Mouse (Mus musculus) layer of hippocampus, adult 8-10 months (tissue): ENCODE measurements around the gene St6gal2. TPM values are rescaled to one million over a fixed set of nuclear protein-coding genes. Genes with fewer than 3 reads are reported as not detected.

Source experiments
- DNase-seq, 2 experiments: peaks; one replicate each; pipeline ENCODE4 v3.0.0; 2022; ENCODE audit warnings: low spot score in 2 of 2
- total RNA-seq, 4 experiments: library from RNA; stranded (reverse); gene quantifications; 2 replicates each; pipeline ENCODE4 v1.2.4; 2022

St6gal2 gene
- 10 to 100 TPM; 12.3 to 17.8 (median 12.9) TPM for total RNA-seq

GRCm38 (mm10) chr17:55445250-55446184 lies at the start of gene St6gal2:
Gene St6gal2, plus strand, starts transcription at chr17:55445382.
- peak; percentile 38 to 64 for DNase-seq

DNA sequence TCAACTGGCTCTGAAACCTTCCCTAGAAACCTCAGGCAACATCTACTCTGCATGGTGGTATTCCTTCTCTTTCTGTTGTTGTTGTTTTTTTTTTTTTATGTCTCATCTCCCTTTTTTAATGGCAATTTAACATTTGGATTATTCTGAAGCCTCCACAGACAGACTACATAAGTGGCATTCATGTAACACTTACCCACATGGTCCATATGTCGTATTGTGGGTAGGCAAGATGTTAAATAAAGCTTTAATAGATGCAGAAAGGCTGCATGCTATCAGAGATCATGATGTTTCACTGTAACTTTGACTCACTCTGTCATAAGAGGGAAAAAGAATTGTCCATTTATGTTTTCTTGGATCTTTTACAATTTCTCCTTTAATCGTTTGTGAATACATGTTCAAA lies 39.1 kb upstream of the St6gal2 start:
- DNase-seq = no peak

- no peak for DNase-seq
Measured at GRCm38 (mm10) chr17:55416519-55416918, 28.7 kb upstream of the St6gal2 start.

DNA sequence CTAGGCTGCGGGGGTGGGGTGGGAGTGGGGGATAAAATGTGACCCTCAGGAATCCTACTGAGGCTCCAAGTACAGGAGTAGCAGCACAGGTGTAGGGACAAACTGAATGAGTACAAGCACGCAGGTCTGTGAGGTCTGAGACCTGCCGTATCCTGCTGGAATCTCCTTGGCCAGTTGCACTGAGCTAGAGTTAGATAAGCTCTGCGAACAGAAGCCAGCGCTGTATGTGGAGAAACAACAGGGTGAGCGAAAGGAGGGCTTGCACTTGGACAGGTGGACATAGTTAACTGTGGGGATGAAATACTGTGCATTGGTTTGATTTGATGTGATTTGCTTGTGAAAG lies 974 bp downstream of the St6gal2 start:
- no peak for DNase-seq

DNA sequence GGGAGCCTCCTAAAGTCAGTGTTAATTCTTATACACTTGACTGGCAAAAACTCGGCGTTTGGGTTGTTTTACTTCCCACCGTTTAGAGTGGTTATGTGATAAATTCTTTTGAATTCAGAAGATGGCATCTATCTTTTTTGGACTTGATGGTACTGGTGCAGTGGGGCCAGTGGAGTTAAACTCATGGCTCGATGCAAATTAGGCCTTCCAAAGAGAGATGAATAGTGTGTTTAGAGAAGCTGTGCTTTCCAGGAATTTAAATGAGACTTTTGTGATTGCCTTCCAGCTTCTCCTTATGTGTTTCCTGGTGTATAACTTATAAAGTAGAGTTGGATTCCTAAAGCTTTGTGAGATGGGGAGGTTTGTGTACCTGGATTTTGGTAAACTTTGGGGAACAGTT lies 1.5 kb downstream of the St6gal2 start:
- no peak for DNase-seq

GRCm38 (mm10) chr17:55450943-55451342 lies 5.8 kb downstream of the St6gal2 start:
- no peak for DNase-seq

DNA sequence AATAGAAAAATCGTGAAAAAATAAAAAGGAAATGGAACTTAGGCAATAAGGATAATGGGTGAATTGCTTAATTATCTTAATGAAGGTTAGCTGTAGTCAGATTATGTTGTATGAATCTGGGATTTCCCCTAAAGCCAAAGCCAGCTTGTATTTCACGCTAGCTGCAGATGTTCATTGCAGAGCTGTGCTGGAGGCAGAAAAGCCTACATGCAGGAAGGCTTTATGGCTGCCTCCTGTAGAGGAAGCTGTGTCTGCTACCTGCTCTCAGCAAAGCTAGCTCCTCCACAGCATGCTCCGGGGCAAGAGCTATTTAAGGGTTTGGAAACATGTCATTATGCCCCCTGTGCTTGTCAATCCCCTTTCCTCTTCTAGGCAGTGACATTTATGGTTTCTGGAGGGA lies 9.3 kb downstream of the St6gal2 start:
- no peak for DNase-seq

- no peak for DNase-seq
Measured at GRCm38 (mm10) chr17:55460187-55460586, 15.0 kb downstream of the St6gal2 start.

- DNase-seq = no peak
Measured at GRCm38 (mm10) chr17:55467579-55467978, 22.4 kb downstream of the St6gal2 start.

DNA sequence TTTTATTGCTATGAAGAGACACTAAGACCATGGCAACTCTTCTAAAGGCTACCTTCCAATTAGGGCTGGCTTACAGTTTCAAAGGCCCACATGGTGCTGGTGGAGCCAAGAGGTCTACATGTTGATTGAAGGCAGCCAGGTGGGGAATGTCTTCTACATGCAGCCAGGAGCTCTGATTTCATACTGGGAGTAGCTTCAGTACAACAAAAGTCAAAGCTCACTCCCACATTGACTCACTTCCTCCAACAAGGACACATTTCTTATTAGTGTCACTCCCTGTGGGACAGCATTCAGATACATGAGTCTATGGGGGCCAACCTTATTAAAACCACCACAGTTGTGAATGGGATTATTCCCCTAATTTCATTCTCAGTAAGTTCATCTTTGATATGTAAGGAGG lies 23.8 kb downstream of the St6gal2 start:
- DNase-seq = no peak

GRCm38 (mm10) chr17:55475974-55476373 lies 30.8 kb downstream of the St6gal2 start:
- no peak for DNase-seq

DNA sequence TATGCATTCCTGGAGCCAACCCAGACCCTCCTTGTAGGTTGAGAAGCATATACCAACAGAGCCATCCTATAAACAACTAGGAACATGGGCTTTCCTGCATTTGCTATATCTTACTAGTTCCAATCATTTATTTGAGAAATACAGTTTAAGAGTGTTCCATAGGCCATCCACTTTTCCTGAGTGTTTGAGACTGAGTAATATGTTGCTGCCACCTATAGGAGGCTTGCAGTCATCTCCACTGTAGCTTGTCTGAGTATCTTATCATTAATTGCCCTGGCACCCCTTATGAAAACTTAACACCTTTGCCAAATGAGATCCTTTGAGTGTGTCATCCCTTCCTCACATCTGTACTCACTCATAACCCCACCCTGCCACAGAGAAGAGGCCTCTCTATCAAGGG lies 32.2 kb downstream of the St6gal2 start:
- DNase-seq = no peak

GRCm38 (mm10) chr17:55479367-55479766 lies 34.2 kb downstream of the St6gal2 start:
- no peak for DNase-seq

GRCm38 (mm10) chr17:55484108-55484870 lies 39.1 kb downstream of the St6gal2 start:
- no peak for DNase-seq

DNA sequence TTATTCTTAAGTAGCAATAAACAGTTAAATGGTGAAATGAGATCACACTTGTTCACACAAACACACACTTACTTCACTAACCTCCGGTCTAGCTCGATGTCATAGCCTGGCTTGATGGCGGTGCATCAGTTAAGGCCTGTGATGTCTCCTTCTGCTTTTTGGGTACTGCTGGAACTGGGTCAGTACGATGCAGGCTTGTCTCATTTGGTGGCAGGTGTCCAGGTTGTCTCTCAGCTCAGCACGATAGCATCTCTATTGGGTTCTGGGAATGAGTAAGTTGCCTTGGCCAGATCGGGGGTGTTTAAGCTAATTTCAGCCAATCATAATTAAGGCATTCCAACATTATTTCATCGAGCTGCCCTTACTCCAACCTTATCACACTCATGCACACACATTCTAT lies 86.7 kb downstream of the St6gal2 start:
- no peak for DNase-seq

DNA sequence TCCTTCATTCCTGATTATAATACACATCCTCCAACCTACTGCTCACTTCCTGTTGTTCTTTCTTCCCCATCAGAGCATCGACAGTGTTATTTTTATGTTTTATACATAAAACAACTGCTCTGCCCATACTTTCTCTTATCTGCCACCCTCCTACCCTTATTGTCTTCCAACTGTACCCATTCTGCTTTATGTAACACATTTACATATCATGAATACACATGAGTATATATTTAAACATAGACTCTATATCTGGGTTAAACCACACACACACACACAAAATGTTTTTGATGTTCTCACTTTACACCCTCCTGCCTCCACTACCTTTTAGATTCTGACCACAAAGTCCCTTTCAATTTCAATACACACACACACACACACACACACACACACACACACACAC lies 103.3 kb downstream of the St6gal2 start:
- no peak for DNase-seq

DNA sequence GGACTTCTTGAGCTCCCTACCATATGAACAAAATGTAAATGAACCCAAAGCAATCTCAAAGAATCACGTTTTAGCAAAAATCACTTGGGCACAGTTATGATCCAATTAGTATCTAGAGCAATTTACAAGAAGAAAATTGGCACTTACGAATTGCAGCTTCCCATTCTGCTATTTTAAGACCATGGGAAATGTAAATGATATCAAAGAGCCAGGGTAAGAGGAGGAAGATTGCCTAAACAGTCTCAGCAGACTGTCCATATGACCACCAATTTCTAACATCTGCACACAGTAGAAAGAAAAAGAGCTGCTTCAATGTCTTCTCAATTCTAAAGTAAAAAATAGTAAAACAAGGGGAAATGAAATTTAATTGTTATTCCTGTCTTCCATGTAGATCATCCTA lies 116.6 kb downstream of the St6gal2 start:
- DNase-seq = no peak

Other genes starting within 250 kb of the St6gal2 start
- not detected for gene Vmn2r118, start 179.8 kb downstream of the St6gal2 start, total RNA-seq